Mouse (Mus musculus): Measurements from ENCODE around the gene Fgf22. TPM values are rescaled to one million over a fixed set of nuclear protein-coding genes. Genes with fewer than 3 reads are reported as not detected.

The Fgf22 gene
- polyA plus RNA-seq, 1 experiment from 2014 or later: 0.38 TPM

GRCm38 (mm10) chr10:79733847-79734246, 21.0 kb upstream of the Fgf22 start:
- no peak overlapping the region for H3K9ac ChIP-seq
- WGBS: 80% methylated on average over 15 of the region's 15 CpGs
- H3K4me1 ChIP-seq (replicated peaks): peaks cover 10% of the 10 kb centered on the region; the same call in 1 of the 2 replicates
- no peak overlapping the region for H3K4me3 ChIP-seq
- H3K36me3 ChIP-seq: peaks cover 59% of the 10 kb centered on the region
- ATAC-seq (ENCODE audit: insufficient number of reproducible peaks, low FRiP score): no peak
- H3K4me2 ChIP-seq: no peak overlapping the region
- H3K9me3 ChIP-seq (replicated peaks): peaks cover 64% of the 10 kb centered on the region
- no peak overlapping the region for H3K27ac ChIP-seq (ENCODE audit: poor library complexity, severe bottlenecking)
- peaks cover 35% of the 10 kb centered on the region for H3K27me3 ChIP-seq (replicated peaks)

GRCm38 (mm10) chr10:79735361-79735760, 19.5 kb upstream of the Fgf22 start:
- 27% methylated on average over 47 of the region's 52 CpGs for WGBS
- Histone ChIP-seq H3K27me3 (replicated peaks) (peaks cover 29% of the 10 kb centered on the region), H3K9ac (peak overlapping the region; percentile 32; the same call in 1 of the 2 replicates), H3K4me1 (replicated peaks) (peaks cover 6% of the 10 kb centered on the region; the same call in 1 of the 2 replicates), H3K36me3 (peaks cover 74% of the 10 kb centered on the region), H3K4me2 (peak overlapping the region; percentile 44), H3K27ac (ENCODE audit: poor library complexity, severe bottlenecking) (no peak overlapping the region), H3K9me3 (replicated peaks) (peaks cover 79% of the 10 kb centered on the region), H3K4me3 (peak overlapping the region; percentile 11)
- ATAC-seq (ENCODE audit: insufficient number of reproducible peaks, low FRiP score): no peak

GRCm38 (mm10) chr10:79736706-79737105, 18.2 kb upstream of the Fgf22 start:
- peaks cover 6% of the 10 kb centered on the region; the same call in 1 of the 2 replicates for H3K4me1 ChIP-seq (replicated peaks)
- no peak overlapping the region for H3K9ac ChIP-seq
- peaks cover 87% of the 10 kb centered on the region for H3K36me3 ChIP-seq
- peaks cover 29% of the 10 kb centered on the region for H3K27me3 ChIP-seq (replicated peaks)
- no peak overlapping the region for H3K4me3 ChIP-seq
- no peak overlapping the region for H3K27ac ChIP-seq (ENCODE audit: poor library complexity, severe bottlenecking)
- H3K4me2 ChIP-seq: no peak overlapping the region
- no peak for ATAC-seq (ENCODE audit: insufficient number of reproducible peaks, low FRiP score)
- 85% methylated on average over 14 of the region's 14 CpGs for WGBS
- H3K9me3 ChIP-seq (replicated peaks): peaks cover 89% of the 10 kb centered on the region

- Histone ChIP-seq H3K9ac (no peak overlapping the region), H3K27me3 (replicated peaks) (peaks cover 29% of the 10 kb centered on the region), H3K36me3 (peaks cover 97% of the 10 kb centered on the region), H3K27ac (ENCODE audit: poor library complexity, severe bottlenecking) (no peak overlapping the region), H3K4me2 (no peak overlapping the region), H3K9me3 (replicated peaks) (peaks cover 86% of the 10 kb centered on the region), H3K4me1 (replicated peaks) (peaks cover 6% of the 10 kb centered on the region; the same call in 1 of the 2 replicates), H3K4me3 (no peak overlapping the region)
- no peak for ATAC-seq (ENCODE audit: insufficient number of reproducible peaks, low FRiP score)
- WGBS: 90% methylated on average over 10 of the region's 10 CpGs
Observed at GRCm38 (mm10) chr10:79738259-79738658, 16.6 kb upstream of the Fgf22 start.

GRCm38 (mm10) chr10:79739234-79739633, 15.6 kb upstream of the Fgf22 start:
- Histone ChIP-seq H3K4me2 (no peak overlapping the region), H3K27me3 (replicated peaks) (peaks cover 29% of the 10 kb centered on the region), H3K4me3 (no peak overlapping the region), H3K9me3 (replicated peaks) (peaks cover 78% of the 10 kb centered on the region), H3K27ac (ENCODE audit: poor library complexity, severe bottlenecking) (no peak overlapping the region), H3K36me3 (peaks cover 99% of the 10 kb centered on the region), H3K9ac (no peak overlapping the region), H3K4me1 (replicated peaks) (peaks cover 6% of the 10 kb centered on the region; the same call in 1 of the 2 replicates)
- WGBS: 94% methylated on average over 28 of the region's 28 CpGs
- ATAC-seq (ENCODE audit: insufficient number of reproducible peaks, low FRiP score): no peak

GRCm38 (mm10) chr10:79740863-79741262, 14.0 kb upstream of the Fgf22 start:
- 78% methylated on average over 11 of the region's 11 CpGs for WGBS
- Histone ChIP-seq H3K4me2 (no peak overlapping the region), H3K9ac (no peak overlapping the region), H3K9me3 (replicated peaks) (peaks cover 62% of the 10 kb centered on the region), H3K36me3 (peaks cover 87% of the 10 kb centered on the region), H3K4me3 (no peak overlapping the region), H3K27me3 (replicated peaks) (peaks cover 13% of the 10 kb centered on the region), H3K27ac (ENCODE audit: poor library complexity, severe bottlenecking) (no peak overlapping the region), H3K4me1 (replicated peaks) (peaks cover 7% of the 10 kb centered on the region)
- ATAC-seq (ENCODE audit: insufficient number of reproducible peaks, low FRiP score): no peak

GRCm38 (mm10) chr10:79743161-79743560, 11.7 kb upstream of the Fgf22 start:
- ATAC-seq (ENCODE audit: insufficient number of reproducible peaks, low FRiP score): no peak
- WGBS: 92% methylated on average over 11 of the region's 11 CpGs
- H3K4me3 ChIP-seq: no peak overlapping the region

GRCm38 (mm10) chr10:79743650-79744365, 11.1 kb upstream of the Fgf22 start:
- Histone ChIP-seq H3K36me3 (peaks cover 57% of the 10 kb centered on the region), H3K4me2 (no peak overlapping the region), H3K9me3 (replicated peaks) (peaks cover 33% of the 10 kb centered on the region), H3K27ac (ENCODE audit: poor library complexity, severe bottlenecking) (no peak overlapping the region), H3K27me3 (replicated peaks) (no peaks in the 10 kb centered on the region), H3K4me3 (no peak overlapping the region), H3K4me1 (replicated peaks) (peaks cover 12% of the 10 kb centered on the region), H3K9ac (no peak overlapping the region)
- no peak for ATAC-seq (ENCODE audit: insufficient number of reproducible peaks, low FRiP score)
- WGBS: 93% methylated on average over 15 of the region's 15 CpGs

More at GRCm38 (mm10) chr10:79743161-79743560, 11.7 kb upstream of the Fgf22 start:
- peaks cover 39% of the 10 kb centered on the region for H3K9me3 ChIP-seq (replicated peaks)
- peaks cover 12% of the 10 kb centered on the region for H3K4me1 ChIP-seq (replicated peaks)
- peaks cover 64% of the 10 kb centered on the region for H3K36me3 ChIP-seq
- H3K9ac ChIP-seq: no peak overlapping the region
- no peaks in the 10 kb centered on the region for H3K27me3 ChIP-seq (replicated peaks)
- H3K27ac ChIP-seq (ENCODE audit: poor library complexity, severe bottlenecking): no peak overlapping the region
- no peak overlapping the region for H3K4me2 ChIP-seq

- 93% methylated on average over 3 of the region's 3 CpGs for WGBS
- H3K27me3 ChIP-seq (replicated peaks): no peaks in the 10 kb centered on the region
- ATAC-seq (ENCODE audit: insufficient number of reproducible peaks, low FRiP score): no peak
- H3K36me3 ChIP-seq: peaks cover 41% of the 10 kb centered on the region
- H3K9ac ChIP-seq: no peak overlapping the region; the same call in 1 of the 2 replicates
- peak overlapping the region; percentile 71 for H3K4me2 ChIP-seq
- H3K9me3 ChIP-seq (replicated peaks): peaks cover 17% of the 10 kb centered on the region
- H3K4me3 ChIP-seq: peak overlapping the region; percentile 75
- no peak overlapping the region for H3K27ac ChIP-seq (ENCODE audit: poor library complexity, severe bottlenecking)
- peaks cover 12% of the 10 kb centered on the region for H3K4me1 ChIP-seq (replicated peaks)
Observed at GRCm38 (mm10) chr10:79745411-79745810, 9.5 kb upstream of the Fgf22 start.

GRCm38 (mm10) chr10:79745898-79746773, 8.7 kb upstream of the Fgf22 start, which contains the start of gene Polrmt:
TSS of gene Polrmt (minus strand) at chr10:79746581.
- Histone ChIP-seq H3K27ac (ENCODE audit: poor library complexity, severe bottlenecking) (no peak within 1 kb of the TSS), H3K4me3 (peak within 1 kb of the TSS; percentile 75), H3K9ac (peak within 1 kb of the TSS; percentile 84)

GRCm38 (mm10) chr10:79746774-79747151, 8.1 kb upstream of the Fgf22 start:
- H3K4me3 ChIP-seq: peak overlapping the region; percentile 15; the same call in 1 of the 2 replicates
- H3K9me3 ChIP-seq (replicated peaks): peaks cover 3% of the 10 kb centered on the region
- H3K9ac ChIP-seq: 0 out of 2 replicates have a peak overlapping the region, but pooled peaks have one; percentile 36
- H3K4me1 ChIP-seq (replicated peaks): peaks cover 12% of the 10 kb centered on the region
- H3K36me3 ChIP-seq: peaks cover 28% of the 10 kb centered on the region
- ATAC-seq (ENCODE audit: insufficient number of reproducible peaks, low FRiP score): peak; percentile 55; the same call in 1 of the 2 replicates
- no peak overlapping the region for H3K27ac ChIP-seq (ENCODE audit: poor library complexity, severe bottlenecking)
- no peaks in the 10 kb centered on the region for H3K27me3 ChIP-seq (replicated peaks)
- H3K4me2 ChIP-seq: peak overlapping the region; percentile 63
- WGBS: 22% methylated on average over 6 of the region's 6 CpGs

More at GRCm38 (mm10) chr10:79745898-79746773, 8.7 kb upstream of the Fgf22 start, which contains the start of gene Polrmt:
- Histone ChIP-seq H3K36me3 (peaks cover 34% of the 10 kb centered on the region), H3K27me3 (replicated peaks) (no peaks in the 10 kb centered on the region), H3K4me1 (replicated peaks) (peaks cover 12% of the 10 kb centered on the region), H3K9me3 (replicated peaks) (peaks cover 9% of the 10 kb centered on the region), H3K4me2 (peak within 1 kb of the TSS; percentile 71)
- WGBS: 3% methylated on average over 37 of the region's 38 CpGs
- ATAC-seq (ENCODE audit: insufficient number of reproducible peaks, low FRiP score): peak; percentile 94

Measured in heart, embryonic 12.5 days (tissue).